In genomic region chr14:56351959-56352660, GRCm38 (mm10) we compare ENCODE assay signal across 9 mouse cellular contexts. TPM values are rescaled to one million over a fixed set of nuclear protein-coding genes. Genes with fewer than 3 reads are reported as not detected.
DNase-seq lines count a peak whose midpoint lies in the region; TF ChIP-seq lines count a peak whose summit lies in the region.
"Had no signal": no experiment of that assay in that cellular context is flagged by ENCODE, and none has a peak within 500 bp of the region (broad histone marks: within the 10 kb centered on the region; RNA-seq: fewer than 3 reads in every experiment).

No protein-coding gene starts in this region.

- intact Hi-C loops in left cerebral cortex, adult 2 months (cut with DNase I): loop anchor here (2.0 kb wide), 1 partner anchor 37 kb away; no protein-coding TSS in a partner anchor
- intact Hi-C loops in left cerebral cortex, postnatal 10 days (cut with DNase I): no loop called here
- intact Hi-C loops in heart, postnatal 14 days (cut with DNase I): no loop called here

- no peak overlapping the region for H3K27ac ChIP-seq in left cerebral cortex, adult 2 months

- H3K4me3 ChIP-seq in left cerebral cortex, adult 2 months: no peak overlapping the region

- peak; percentile 53 for TF ChIP-seq CTCF in left cerebral cortex, adult 2 months (IDR thresholded peaks at IDR 0.05)

- no peak for DNase-seq in left cerebral cortex, adult 2 months (ENCODE audit: extremely low spot score in 1 of 2, low spot score in 2 of 2)
- no peak for DNase-seq in left cerebral cortex, postnatal 10 days (ENCODE audit: extremely low spot score in 1 of 2, low spot score in 2 of 2)
- peak; percentile 79 for DNase-seq in R1 (ENCODE audit: low read depth, low spot score)
- peak; percentile 12 for DNase-seq in cerebellum, adult 9-11 months
- peak; percentile 27 to 45 for DNase-seq in heart, postnatal 14 days
- peak; percentile 72 for DNase-seq in retina, embryonic 14.5 days (ENCODE audit: low spot score)
- DNase-seq in frontal cortex, adult 2 months (ENCODE audit: extremely low spot score in 1 of 2, low spot score in 1 of 2): no peak
- no peak for DNase-seq in urinary bladder, postnatal 10 days (ENCODE audit: low spot score)

RNA-seq across cellular contexts. Expression of gene Atp12a, which starts 12.8 kb away (rescaled TPM):
- total RNA-seq in left cerebral cortex, adult 2 months (2021): under 1 TPM; 0.09 to 0.27 TPM
- under 1 TPM; 0.21 to 0.39 TPM for total RNA-seq in left cerebral cortex, postnatal 10 days (2021)
- not detected for total RNA-seq in heart, postnatal 14 days (2021)
- polyA plus RNA-seq in frontal cortex, adult 2 months (2012; rRNA removed): 0.02 and 0.04 TPM in 2 replicates
- polyA plus RNA-seq: heart, embryonic 14.5 days had no signal

RNA-seq across cellular contexts. Expression of gene Rnf17, which starts 50.3 kb away (rescaled TPM):
- total RNA-seq in left cerebral cortex, adult 2 months (2021): 1 to 10 TPM in 1 of 2 experiments, under 1 TPM in 1; 0.70 to 1.0 TPM
- 1 to 10 TPM; 1.4 to 1.6 TPM for total RNA-seq in left cerebral cortex, postnatal 10 days (2021)
- under 1 TPM; 0.59 to 0.67 TPM for total RNA-seq in heart, postnatal 14 days (2021)
- 0.44 and 0.78 TPM in 2 replicates for polyA plus RNA-seq in frontal cortex, adult 2 months (2012; rRNA removed)

Comparison
In these comparisons a context has a peak if more than half of its experiments do, and no peak if none do; other contexts are left out.
1. DNase-seq: peak in R1 (single experiment), cerebellum, adult 9-11 months (single experiment), heart, postnatal 14 days (2 of 2) and retina, embryonic 14.5 days (single experiment); none in left cerebral cortex, adult 2 months (0 of 2), left cerebral cortex, postnatal 10 days (0 of 2), frontal cortex, adult 2 months (0 of 2) and urinary bladder, postnatal 10 days (single experiment).